Mouse (Mus musculus) megakaryocyte, embryonic 14.5 days (primary cell): ENCODE data around the gene Cfap73.

Experiments
- FLI1 ChIP-seq: IDR thresholded peaks from 2 replicates; pipeline ENCODE4 v1.6.1; 2012; ENCODE audit warnings: low read length, inconsistent platforms, mixed read lengths
- GATA1 ChIP-seq: IDR thresholded peaks from 3 replicates; pipeline ENCODE4 v1.6.1; 2012; ENCODE audit warnings: mixed read lengths, low read length, inconsistent platforms, borderline replicate concordance

DNA sequence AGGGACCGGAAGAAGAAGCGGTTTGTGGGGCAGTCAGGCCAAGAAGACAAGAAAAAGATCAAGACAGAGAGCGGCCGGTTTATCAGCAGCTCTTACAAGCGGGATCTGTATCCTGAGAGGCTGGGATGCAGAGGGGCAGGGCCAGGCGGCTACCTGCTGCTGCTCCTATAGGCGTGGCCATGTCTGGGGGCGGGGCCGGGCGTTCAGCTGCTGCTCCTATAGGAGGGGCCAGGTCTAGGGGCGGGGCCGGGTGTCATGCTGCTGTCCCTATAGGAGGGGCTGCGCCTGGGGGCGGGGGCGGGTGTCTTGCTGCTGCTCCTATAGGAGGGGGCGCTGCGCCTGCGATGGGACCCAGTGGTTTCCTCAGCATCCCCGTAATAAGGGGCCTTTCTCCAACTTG, 7.6 kb downstream of the Cfap73 start:
- TF ChIP-seq GATA1 (no peak), FLI1 (no peak)
